Mouse (Mus musculus) cortical plate, adult 2 months (tissue): Measurements from ENCODE around the gene Olfr657.

ENCODE experiments used
- CTCF ChIP-seq: fragments of 200-500 bp; IDR thresholded peaks from 2 replicates; pipeline ENCODE4 v1.5.1; 2011; ENCODE audit warnings: mild to moderate bottlenecking, control low read depth, low read length; ENCODE audit not compliant: insufficient read depth; ENCODE audit errors: extremely low read depth
- POLR2A ChIP-seq: fragments of 200-500 bp; IDR thresholded peaks from 2 replicates; pipeline ENCODE4 v1.6.1; 2011; ENCODE audit warnings: mild to moderate bottlenecking, low read length, control low read depth; ENCODE audit not compliant: insufficient read depth; ENCODE audit errors: extremely low read depth

GRCm38 (mm10) chr7:104577014-104577413 is 47.6 kb upstream of the Olfr657 start, which contains the start of gene Olfr653:
- TF ChIP-seq CTCF (no peak), POLR2A (no peak)
